Mouse (Mus musculus) embryo, embryonic 9.5 days (tissue): ENCODE measurements around the gene Kiss1r.

Experiments used
- DNase-seq: peaks from one replicate; pipeline ENCODE4 v3.0.0-alpha.2; 2017; ENCODE audit errors: extremely low spot score

The Kiss1r gene

DNA sequence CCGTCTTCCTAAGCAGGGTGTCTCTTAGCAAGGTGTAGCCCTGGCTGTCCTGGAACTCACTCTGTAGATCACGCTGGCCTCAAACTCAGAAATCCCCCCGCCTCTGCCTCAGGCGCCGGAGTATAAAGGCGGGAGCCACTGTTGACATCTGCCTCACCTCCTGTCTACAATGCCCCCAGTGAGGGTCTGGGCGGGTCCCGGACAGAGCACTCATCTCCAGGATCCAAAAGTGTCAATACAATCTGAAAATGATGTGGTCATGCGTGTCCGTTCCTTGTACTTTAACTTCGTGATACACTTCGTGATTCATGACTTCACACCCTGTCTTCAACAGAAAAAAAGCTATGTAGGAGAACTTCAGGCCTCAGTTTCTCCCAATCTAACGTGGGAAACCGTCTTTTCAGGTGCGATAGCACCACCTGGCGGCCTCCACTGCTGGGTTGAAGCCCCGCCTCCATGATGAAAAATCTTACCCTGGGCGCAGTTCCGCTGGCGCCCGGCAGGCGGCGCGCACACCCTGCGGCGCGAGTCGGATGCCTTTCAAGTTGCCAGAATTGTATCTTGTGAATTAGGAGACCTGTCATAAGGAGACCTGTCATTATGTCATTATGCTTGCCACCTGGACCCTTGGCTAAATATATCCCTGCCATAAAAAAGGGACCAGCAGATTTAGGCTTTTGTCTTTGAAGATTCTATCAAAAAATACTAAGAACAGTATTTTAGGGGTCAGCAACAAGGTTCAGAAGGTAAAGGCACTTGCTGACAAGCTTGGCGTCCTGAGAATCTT lies 8.4 kb downstream of the Kiss1r start:
- DNase-seq: peak; percentile 93

DNA sequence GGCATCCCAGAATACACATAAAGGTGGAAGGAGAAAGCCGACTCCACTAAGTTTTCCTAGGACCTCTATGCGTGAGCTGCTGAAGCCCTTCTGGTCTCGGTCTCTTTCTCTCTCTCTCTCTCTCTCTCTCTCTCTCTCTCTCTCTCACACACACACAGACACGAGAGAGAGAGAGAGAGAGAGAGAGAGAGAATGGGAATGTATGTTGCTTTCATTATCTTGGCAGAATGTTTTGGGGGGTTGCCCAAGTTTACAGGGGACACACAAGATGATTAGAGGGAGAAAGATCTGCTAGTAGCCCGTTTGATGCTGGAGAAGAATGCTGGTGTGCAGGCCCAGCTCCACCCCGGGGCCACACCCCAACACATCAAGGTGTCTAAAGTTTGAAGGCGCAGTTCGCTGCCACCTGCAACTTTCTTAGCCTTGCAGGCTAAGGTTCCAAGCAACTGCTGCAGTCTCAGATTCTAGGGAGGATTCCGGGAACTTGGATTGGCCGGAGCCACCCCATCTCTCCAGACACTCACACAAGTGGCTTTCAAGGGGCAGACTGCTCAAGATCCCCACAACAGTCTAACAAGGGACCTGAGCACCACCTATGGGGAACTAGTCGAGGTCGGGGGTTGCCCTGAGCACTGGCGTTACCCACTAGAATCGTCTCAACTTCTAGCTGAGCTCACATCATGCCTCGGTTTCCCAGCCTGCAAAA lies 9.2 kb downstream of the Kiss1r start:
- DNase-seq: no peak

DNA sequence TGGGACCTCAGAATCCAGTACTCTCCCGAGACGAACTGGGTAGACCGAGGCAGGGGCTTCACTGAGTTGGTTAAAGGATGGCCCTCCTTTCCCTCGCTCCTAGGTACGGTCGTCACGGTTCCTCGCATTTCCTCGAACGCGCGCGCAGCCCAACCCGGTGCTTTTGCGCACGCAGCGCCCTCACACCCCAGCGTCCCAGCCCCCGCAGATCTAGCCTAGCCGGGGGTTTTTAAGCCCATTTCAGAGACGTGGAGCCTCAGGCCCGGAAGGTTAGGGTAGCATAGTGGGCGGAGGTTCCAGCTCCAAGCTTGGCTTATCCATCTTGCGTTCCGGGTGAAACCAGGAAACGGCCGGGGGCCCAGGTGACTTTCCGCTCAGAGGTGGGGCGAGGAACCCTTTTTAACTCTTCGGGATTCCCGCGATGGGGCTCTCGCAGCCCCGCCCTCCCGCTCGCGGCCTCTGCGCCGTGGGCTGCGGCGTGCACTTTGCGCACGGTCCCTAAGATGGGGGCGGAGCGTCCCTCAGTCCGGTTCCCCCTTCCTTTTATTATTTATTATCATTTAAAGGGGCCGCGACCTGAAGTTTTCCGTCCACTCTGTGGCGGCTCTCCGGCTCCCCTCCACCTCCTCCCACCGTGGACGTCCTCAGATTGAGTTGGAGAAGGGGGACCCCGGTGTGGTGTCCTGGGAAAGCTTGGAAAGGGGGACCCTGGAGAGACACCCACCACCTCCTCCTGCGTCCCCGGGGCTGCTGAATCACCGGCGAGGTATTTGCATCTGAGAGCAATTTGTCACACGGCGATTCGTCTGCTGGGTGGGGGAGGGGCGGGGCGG lies 9.9 kb downstream of the Kiss1r start, which contains the start of gene Arid3a:
Gene Arid3a (plus strand): TSS at position 553 of the 833 bp plus-strand sequence.
- DNase-seq: peak; percentile 94

DNA sequence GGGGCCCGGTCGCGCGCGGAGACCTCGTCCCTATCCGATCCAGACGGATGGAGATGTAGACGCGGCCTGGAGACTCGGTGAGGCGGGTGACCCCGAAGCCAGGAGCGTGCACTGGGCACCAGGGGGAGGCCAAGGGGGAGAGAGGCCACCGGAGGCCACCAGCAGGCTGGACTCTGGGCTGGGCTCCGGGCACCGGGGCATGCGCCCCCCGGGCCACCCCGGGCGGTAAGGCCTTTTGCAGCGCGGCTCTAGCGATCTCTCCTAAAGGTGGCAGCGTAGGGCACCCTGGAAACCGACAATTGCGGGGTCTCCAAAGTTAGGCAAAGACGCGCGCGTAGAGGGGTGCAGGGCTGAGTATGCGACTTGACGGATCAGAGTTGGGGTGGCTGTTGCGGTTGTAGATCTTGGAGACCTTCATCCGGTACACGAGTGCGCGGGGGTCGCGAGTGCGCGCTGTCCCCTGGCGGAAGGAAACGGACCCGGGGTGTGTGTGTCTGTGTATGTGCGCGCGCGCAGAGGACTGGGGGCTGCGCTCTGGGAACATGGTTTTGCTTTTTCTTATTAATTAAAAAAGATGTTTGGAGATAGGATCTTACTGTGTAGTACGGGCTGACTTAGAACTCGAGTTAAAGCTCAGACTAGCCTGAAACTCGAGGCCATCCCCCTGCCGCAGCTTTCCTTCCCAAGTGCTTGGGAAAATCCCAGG lies 10.7 kb downstream of the Kiss1r start:
- DNase-seq: no peak

DNA sequence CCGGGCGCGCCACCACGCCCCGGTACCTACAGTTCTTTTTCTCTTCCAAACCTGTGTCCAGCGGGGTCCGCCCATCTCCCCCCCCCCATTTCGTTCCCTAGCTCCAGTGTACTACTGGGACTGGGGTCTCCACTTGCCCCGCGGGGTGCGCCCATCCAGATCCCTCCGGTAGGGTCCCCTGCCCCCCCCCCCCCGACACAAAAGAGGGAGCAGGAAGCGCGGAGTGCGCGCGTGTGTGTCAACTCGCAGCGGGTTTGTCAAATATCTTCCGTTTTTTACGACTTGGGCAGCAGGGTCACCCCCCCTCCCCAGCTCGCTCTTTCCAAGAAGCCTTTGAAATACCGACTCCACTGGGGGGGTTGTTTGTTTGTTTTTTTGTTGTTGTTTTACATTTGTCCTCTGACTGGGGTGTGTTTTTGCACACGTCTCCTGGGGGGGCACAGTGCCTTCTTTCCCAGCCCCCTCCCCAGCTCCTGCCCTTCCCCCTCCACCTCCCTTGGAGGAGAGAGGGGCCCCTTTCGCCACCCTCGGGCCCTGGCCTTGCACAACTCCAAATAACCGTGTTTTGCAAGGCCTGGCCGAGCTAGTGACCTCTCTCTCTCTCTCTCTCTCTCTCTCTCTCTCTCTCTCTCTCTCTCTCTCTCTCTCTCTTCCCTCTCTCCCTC lies 11.4 kb downstream of the Kiss1r start:
- peak; percentile 70 for DNase-seq

DNA sequence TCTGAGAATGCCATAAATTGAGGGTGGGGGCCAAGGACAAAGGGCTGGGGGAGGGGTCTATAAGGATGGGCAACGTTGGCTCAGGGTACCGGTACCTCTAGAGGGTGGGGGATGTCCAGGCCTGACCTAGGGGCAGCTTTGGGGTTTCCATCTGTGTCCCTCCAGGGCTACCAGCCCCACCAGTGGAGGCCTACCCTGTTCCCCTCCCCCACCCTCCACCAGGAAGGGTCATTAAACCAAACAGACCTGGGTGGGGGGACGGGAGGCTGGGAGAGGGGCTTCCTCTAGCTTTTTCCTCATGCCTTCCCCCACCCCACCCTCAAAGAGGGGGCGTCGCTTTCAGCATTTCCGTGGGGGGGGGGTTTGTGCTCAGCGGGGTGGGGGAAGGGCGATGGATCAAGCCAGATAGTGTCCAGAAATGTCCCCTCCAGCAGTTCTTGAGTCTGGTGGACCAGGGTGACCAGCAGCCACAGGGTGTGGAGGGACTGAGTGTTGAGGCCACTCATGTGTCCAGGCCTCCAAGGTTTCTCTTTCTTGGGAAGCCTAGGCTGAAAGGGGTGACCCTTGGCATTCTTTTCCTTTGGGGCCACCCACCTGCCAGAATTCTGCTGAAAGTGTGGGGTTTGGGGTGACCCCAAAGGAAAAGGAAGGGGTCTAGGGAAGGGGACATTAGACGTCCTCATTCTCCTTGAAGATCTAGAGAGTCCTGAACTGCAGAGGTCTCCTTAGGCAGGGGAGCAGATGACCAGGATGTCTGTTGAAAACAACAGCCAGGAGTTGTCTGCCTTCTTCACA lies 12.3 kb downstream of the Kiss1r start:
- no peak for DNase-seq

DNA sequence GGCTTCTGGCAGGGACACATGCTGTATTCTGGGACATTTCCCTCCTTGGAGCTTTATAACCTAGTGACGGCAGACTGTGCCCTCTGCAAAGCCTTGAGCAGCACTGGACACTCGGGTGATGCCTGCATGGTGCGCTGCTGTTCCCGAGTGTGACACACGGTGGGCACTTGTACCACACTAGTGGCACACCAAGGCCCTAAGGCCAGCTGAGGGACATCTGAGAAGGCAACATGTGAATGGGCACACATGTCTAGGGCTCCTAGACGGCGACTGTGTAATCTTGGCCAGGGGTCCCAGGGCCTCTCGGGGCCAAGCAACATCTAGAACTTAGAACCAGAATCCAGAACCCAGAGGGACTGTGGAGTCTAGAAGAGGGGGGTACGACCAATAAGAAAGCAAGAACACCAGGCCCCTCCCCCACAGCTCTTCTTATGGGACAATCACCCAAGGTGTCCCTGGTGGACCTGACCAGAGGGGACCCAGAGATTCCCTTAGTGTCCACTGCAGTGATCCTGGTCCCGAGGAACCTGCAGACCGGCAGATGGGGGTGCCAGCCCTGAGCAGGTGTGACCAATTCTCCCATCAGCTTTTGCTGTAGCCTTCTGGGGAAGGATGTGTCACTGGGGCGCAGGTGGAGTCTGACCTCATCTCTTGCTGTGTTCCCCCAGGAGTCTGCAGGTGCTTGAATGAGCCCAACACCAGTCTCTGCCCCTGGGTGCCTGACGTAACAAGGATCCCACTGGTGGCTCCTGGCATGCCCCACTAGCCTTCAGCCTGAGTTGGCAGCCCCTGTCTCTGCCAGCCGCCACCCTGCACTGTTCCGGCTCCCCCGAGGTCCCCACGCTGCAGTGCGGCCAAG lies 13.4 kb downstream of the Kiss1r start:
- no peak for DNase-seq

DNA sequence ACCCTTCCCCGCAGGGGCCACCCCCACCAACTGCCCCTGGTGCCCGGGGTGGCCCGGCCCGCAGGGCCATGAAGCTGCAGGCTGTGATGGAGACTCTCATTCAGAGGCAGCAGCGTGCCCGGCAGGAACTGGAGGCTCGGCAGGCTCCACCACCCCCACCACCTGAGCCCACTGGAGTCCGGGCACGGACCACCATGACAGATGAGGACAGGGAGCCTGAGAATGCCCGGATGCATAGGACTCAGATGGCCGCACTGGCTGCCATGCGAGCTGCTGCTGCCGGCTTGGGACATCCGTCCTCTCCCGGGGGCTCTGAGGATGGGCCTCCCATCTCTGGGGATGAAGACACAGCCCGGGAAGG lies 14.0 kb downstream of the Kiss1r start:
- DNase-seq: no peak

DNA sequence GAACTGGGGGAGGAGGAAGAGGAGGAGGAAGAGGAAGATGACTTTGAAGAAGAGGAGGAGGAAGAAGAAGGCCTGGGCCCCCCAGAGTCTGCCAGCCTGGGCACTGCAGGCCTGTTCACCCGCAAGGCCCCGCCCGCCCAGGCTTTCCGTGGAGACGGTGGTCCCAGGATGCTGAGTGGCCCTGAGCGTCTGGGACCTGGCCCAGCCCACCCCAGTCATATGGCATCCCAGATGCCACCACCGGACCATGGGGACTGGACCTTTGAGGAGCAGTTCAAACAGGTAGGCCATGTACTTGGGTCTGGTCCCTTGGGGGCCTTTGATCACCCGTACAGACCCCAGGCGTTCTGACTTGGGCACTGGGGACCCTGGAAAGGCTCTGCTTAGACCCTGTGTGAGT lies 15.0 kb downstream of the Kiss1r start:
- DNase-seq: no peak

DNA sequence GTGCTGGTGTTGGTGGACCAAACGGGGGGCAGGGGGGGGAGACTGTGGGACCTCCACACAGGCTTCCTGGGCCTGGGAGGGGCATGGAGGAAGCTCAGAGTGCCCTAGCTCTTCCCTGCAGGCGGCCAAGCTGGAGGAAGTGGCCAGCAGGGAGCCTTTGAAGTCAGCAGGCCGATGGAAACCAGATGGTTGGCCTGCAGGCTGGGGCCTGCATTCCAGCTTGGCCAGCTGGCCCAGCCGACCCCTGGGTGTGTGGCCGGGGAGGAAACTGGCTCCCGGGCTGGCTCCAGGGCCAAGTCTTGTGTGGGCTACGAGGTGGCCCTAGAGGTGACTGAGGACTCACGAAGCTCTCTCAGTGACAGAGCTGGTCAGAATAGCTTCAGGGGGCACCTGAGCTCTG lies 16.0 kb downstream of the Kiss1r start:
- peak; percentile 74 for DNase-seq

DNA sequence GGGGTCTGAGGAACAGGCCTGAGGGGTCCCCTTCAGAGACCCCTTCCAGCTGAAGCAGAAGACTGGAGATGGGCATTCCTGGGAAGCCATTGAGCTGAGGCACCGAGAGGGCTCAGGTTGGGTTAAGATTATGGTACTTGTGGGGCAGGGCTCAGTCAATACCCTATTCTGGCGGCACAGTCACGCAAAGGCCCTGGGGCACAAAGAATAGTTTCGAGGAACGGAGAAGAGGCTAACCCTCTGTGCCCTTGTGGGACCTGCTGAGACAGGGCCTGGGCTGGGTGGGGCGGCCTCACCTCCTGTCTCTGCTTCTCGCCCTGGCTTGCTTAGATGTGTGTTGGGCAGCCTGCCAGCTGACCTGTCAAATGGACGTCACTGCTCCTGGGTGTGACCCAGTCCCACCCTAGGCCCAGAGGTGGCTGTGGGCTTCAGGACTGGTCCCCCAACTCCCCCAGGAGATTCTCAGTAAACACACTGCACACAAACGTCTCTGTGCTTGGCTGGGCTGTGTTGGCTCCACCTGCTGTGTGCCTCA lies 16.4 kb downstream of the Kiss1r start:
- DNase-seq: no peak

DNA sequence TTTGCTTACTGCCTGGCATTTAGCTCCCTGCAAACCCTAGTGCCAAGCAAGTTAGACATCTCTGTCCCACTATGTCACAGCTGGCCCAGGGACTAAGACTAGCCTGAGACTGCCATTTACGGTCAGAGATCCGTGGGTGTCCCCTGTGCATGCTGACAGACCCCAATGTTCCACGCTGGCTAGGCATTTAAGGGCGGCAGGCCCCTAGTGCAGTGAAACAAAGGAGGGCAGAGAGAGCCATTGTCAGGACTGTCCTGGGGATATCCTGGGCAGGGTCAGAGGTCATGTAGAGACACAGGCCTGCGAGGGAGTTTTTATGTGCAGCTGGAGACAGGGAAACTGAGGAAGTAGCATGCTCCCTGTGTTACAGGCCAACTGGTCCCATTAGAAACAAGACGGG lies 17.1 kb downstream of the Kiss1r start:
- no peak for DNase-seq

DNA sequence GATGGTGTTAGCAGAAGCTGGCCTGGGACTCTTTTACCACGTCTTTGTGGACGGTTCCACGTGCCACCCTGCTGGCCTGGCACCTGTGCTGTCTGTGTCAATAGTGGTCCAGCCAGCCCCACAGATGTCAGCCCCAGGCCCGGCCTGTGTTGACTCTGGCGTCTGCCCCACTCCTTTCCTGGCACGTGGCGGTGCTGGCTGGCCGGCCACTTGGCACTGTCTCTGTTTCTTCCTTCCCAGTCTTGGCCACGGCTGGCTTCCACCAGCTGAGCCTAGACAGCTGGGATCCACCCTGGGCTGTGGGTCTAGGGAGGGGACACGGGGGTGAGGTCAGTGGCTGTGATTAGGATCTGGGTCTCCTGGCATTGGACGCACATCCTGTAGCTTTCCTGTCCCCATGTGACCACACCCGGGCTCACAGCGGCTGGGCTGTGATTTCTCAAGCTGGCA lies 17.5 kb downstream of the Kiss1r start:
- no peak for DNase-seq

DNA sequence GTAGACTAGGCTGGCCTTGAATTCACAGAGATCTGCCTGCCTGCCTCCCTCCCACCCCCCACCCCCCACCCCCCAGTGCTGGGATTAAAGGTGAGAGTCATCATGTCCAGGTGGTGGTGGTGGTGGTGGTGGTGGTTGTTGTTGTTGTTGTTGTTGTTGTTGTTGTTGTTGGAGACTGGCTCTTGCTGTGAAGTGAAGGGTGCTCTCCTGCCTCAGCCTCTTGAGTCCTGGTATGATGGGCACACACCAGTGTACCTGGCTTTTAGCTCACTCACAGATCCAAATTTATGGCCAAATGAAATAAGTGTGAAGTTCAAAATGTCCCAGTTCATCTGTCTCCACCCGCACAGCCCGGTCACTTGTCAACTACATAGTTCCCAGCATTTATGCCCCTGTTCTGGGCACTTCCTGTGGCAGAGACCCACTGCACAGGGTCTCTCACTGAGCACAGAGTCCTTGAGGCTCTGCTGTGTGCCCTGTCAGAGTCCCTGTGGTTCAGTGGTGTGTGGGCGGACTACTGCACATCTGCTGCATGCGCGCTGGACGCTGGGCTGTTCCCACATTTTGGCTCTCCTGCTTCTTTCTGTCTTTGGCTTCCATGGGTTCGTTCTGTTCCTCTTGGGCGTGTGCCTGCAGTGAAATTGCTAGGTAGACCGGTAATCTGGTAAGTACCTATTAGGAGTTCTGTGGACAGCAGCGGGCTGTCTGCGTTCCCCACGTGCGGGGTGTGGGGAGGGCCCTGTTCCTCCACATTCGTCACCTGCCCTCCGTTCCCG lies 18.2 kb downstream of the Kiss1r start:
- DNase-seq: no peak

DNA sequence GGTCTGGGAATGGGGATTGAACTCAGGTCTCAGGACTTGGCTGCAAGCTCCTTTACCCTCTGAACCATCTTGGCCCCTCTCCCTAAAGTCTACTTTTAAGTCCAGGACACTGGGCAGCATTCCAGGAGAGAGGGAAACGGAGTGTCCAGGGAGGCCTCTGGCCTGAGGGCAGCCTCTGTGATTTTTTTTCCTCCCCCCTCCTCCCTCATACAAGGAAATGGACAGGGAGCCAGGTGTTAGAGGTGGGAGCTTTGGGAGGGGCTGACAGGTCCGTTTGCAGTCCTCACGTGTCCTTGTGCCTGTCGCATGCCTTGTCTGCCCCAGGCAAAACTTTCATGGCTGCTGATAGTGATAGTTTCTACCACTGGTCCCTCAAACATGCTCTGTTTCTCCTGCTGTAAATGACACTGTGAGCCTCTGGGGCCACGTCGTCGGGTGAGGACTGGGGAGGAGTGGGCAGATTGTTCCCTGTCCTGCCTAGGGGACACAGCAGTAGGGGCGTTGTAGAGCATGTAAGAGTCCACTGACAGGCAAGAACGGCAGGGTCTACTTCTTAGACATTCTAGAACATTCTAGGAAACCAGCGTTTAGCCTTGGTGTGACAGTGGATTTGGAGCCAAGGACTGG lies 19.6 kb downstream of the Kiss1r start:
- no peak for DNase-seq

DNA sequence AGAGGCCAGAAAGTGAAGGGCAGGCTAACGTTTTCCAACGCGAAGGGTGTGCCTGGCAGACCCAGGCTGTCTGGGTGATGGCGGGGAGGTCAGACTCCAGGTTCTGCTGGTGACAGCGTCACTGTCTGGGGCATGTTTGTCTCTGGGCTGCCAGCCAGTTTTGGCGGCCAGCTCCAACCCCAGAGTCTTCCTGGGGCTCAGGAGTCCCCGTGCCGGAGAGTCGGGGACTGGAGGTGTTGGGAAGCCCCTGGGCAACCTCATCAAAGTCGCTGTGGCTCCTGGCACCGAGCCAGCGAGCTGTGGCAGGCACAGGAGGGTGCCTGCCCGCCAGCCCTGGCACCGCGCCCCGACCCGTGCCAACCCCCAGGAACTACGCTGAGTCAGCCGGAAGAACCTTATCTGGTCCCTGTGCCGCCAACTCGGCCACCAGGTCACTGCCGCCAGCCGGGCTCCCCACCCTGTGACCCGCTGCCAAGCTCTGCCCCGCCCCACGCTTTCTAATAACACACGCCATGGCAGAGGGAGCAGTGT lies 20.2 kb downstream of the Kiss1r start:
- no peak for DNase-seq

DNA sequence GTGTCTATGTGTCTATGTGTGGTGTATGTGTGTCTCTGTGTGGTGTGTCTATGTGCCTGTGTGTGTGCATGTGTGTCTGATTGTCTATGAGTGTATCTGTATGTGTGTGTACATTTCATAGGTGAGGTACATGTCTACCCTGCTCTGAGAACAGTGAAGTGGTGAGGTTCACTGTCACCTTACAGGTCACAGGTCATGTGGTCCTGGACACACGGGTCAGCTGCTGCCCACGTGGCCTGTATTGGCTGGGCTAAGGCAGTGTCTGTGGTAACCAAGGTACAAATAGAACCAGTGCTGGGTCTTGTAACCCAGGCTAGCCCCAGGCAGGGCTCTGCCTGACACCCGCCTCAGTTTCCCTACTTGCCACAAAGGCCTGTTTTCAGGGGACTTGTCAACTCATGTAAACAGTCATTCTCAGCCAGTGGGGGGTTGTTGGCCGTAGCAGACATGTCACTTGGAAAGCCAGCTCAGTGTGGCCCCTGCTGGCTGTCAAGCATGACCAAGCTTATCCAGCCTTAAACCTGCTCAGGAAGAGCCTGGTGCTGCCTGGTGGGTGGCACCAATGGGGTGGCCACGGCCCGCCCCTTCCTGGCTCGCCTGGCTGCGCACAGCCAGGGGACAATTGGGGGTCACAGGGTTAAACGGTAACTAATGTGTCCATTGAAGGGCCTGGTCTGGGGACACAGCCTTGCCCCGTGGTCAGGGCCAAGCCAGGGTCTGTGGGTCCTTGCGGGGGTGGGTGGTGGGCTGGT lies 21.2 kb downstream of the Kiss1r start:
- no peak for DNase-seq
